Comparison of ENCODE assay signal across 22 mouse cellular contexts in genomic region chr14:78160819-78161218, GRCm38 (mm10).
DNase-seq lines count a peak whose midpoint lies in the region; ATAC-seq and TF ChIP-seq lines count a peak whose summit lies in the region.
"Had no signal": no experiment of that assay in that cellular context is flagged by ENCODE, and none has a peak within 500 bp of the region (broad histone marks: within the 10 kb centered on the region; RNA-seq: fewer than 3 reads in every experiment).

No protein-coding gene starts in this region.

- H3K4me1 ChIP-seq in lung, postnatal 0 days (ENCODE audit: insufficient read depth, low read depth, low read length) = no peaks in the 10 kb centered on the region
- no peaks in the 10 kb centered on the region for H3K4me1 ChIP-seq in lung, adult 2 months (ENCODE audit: control insufficient read depth, insufficient read depth, low read length)
- H3K4me1 ChIP-seq: embryonic facial prominence, embryonic 10.5 days; forebrain, embryonic 10.5 days; heart, embryonic 10.5 days; heart, embryonic 15.5 days; hindbrain, embryonic 10.5 days; intestine, embryonic 15.5 days had no signal

- intact Hi-C loops in heart, postnatal 25 days (cut with DNase I) = no loop called here

- H3K79me2 ChIP-seq in myocyte (ENCODE audit: control insufficient read depth, insufficient read depth) = no peaks in the 10 kb centered on the region

- H3K9me3 ChIP-seq in lung, postnatal 0 days (ENCODE audit: low read length) = no peaks in the 10 kb centered on the region
- H3K9me3 ChIP-seq: embryonic facial prominence, embryonic 10.5 days; forebrain, embryonic 10.5 days; heart, embryonic 10.5 days; heart, embryonic 15.5 days; hindbrain, embryonic 10.5 days; intestine, embryonic 15.5 days had no signal

- WGBS in lung, postnatal 0 days = 80% methylated on average over 3 of the region's 3 CpGs
- 80% methylated on average over 3 of the region's 3 CpGs for WGBS in lung, adult 2 months

- H3K4me3 ChIP-seq in lung, postnatal 0 days (ENCODE audit: low read depth, low read length) = no peak overlapping the region
- H3K4me3 ChIP-seq in lung, adult 2 months (replicated peaks; ENCODE audit: extremely low read depth, low read depth, low read length) = no peak overlapping the region
- H3K4me3 ChIP-seq in myocyte = no peak overlapping the region
- H3K4me3 ChIP-seq: embryonic facial prominence, embryonic 10.5 days; erythroblast, embryonic 14.5 days; forebrain, embryonic 10.5 days; heart, embryonic 10.5 days; heart, embryonic 15.5 days; hindbrain, embryonic 10.5 days; intestine, embryonic 15.5 days had no signal

- H3K9ac ChIP-seq in lung, postnatal 0 days (replicated peaks; ENCODE audit: low read depth) = no peak overlapping the region
- H3K9ac ChIP-seq: heart, embryonic 15.5 days; hindbrain, embryonic 14.5 days; intestine, embryonic 15.5 days had no signal

- TF ChIP-seq POLR2A in lung, adult 2 months (IDR thresholded peaks at IDR 0.05; ENCODE audit: borderline replicate concordance, extremely low read depth, low read depth, low read length) = no peak
- no peak for TF ChIP-seq POLR2A in myocyte (IDR thresholded peaks at IDR 0.05; ENCODE audit: insufficient read length, low read depth)

- H3K27me3 ChIP-seq in lung, postnatal 0 days (replicated peaks; ENCODE audit: insufficient read depth, low read length) = no peaks in the 10 kb centered on the region
- no peaks in the 10 kb centered on the region for H3K27me3 ChIP-seq in myocyte (ENCODE audit: control insufficient read depth, insufficient read depth, insufficient read length)
- H3K27me3 ChIP-seq: CH12.LX; heart, embryonic 15.5 days; intestine, embryonic 15.5 days had no signal

- no peak for TF ChIP-seq CTCF in lung, postnatal 0 days (IDR thresholded peaks at IDR 0.05)
- no peak for TF ChIP-seq CTCF in lung, adult 2 months (IDR thresholded peaks at IDR 0.05; ENCODE audit: insufficient read depth, low read length)

- DNase-seq in adrenal gland, postnatal 14 days = peak; percentile 4
- DNase-seq in adrenal gland, postnatal 10 days = no peak
- peak; percentile 7 for DNase-seq in lung, postnatal 0 days (ENCODE audit: low spot score)
- no peak for DNase-seq in lung, adult 2 months
- peak; percentile 43 for DNase-seq in NIH3T3 (ENCODE audit: low read depth)
- DNase-seq in heart, postnatal 25 days (ENCODE audit: low spot score) = no peak
- DNase-seq: cerebellum, adult 2 months; cerebellum, postnatal 10 days; gastrocnemius, postnatal 10 days; heart, adult 18-20 months; heart, postnatal 14 days had no signal

- H3K36me3 ChIP-seq in lung, postnatal 0 days (ENCODE audit: insufficient read depth, low read length) = no peaks in the 10 kb centered on the region
- H3K36me3 ChIP-seq in myocyte (ENCODE audit: control insufficient read depth, insufficient read depth) = no peaks in the 10 kb centered on the region
- H3K36me3 ChIP-seq: embryonic facial prominence, embryonic 10.5 days; forebrain, embryonic 10.5 days; heart, embryonic 10.5 days; heart, embryonic 15.5 days; hindbrain, embryonic 10.5 days; intestine, embryonic 15.5 days had no signal

- no peak overlapping the region for H3ac ChIP-seq in myocyte (ENCODE audit: control insufficient read depth, insufficient read length)

- no peak for TF ChIP-seq EP300 in lung, postnatal 0 days (IDR thresholded peaks at IDR 0.05)

- ATAC-seq in lung, postnatal 0 days = no peak
- ATAC-seq: forebrain, embryonic 14.5 days; intestine, embryonic 15.5 days had no signal

- no peak overlapping the region for H3K27ac ChIP-seq in lung, postnatal 0 days (ENCODE audit: low read length)
- H3K27ac ChIP-seq: embryonic facial prominence, embryonic 10.5 days; forebrain, embryonic 10.5 days; heart, embryonic 10.5 days; heart, embryonic 15.5 days; hindbrain, embryonic 10.5 days; hindbrain, embryonic 14.5 days; intestine, embryonic 15.5 days had no signal

- no peak overlapping the region for H3K4me2 ChIP-seq in lung, postnatal 0 days (replicated peaks; ENCODE audit: low read depth, low read length)
- no peak overlapping the region for H3K4me2 ChIP-seq in myocyte (ENCODE audit: low read depth)
- H3K4me2 ChIP-seq: heart, embryonic 15.5 days; hindbrain, embryonic 14.5 days; intestine, embryonic 15.5 days had no signal

TF ChIP-seq in myocyte, 11 proteins besides CTCF, POLR2A, EP300 and RAD21:
- TF ChIP-seq MYOD1 (IDR thresholded peaks at IDR 0.05; ENCODE audit: control insufficient read depth in 1 of 3, insufficient read length in 2 of 3, low read depth in 2 of 3) (peak in 1 of 3 experiments; percentile 49), TCF12 (IDR thresholded peaks at IDR 0.05; ENCODE audit: insufficient read depth, poor library complexity, severe bottlenecking) (no peak), E2F4 (IDR thresholded peaks at IDR 0.05; ENCODE audit: insufficient read depth) (no peak), MAX (IDR thresholded peaks at IDR 0.05; ENCODE audit: low read depth) (no peak), CEBPB (IDR thresholded peaks at IDR 0.05; ENCODE audit: insufficient read depth, poor library complexity, severe bottlenecking) (peak; percentile 55; the same call in 1 of the 2 replicates)

Comparison
In these comparisons a context has a peak if more than half of its experiments do, and no peak if none do; other contexts are left out.
1. DNase-seq: peak in adrenal gland, postnatal 14 days (single experiment), lung, postnatal 0 days (single experiment) and NIH3T3 (single experiment); none in adrenal gland, postnatal 10 days (single experiment), lung, adult 2 months (single experiment) and heart, postnatal 25 days (single experiment).